Mouse (Mus musculus): ENCODE results near the gene Pcsk4.

DNA sequence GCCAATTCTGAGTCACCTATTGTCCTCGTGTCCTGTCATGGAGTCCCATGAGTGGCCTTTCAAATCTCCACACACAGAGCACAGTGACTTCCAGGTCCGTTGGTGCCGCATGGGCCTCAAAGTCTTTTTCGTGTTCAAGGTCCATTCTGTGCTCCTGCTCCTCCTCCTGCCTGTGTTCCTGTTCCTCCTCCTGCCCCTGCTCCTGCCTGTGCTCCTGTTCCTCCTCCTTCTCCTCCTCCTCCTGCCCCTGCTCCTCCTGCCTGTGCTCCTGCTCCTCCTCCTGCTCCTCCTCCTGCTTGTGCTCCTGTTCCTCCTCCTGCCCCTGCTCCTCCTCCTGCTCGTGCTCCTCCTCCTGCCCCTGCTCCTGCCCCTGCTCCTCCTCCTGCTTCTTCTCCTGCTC is 38.7 kb upstream of the Pcsk4 start:
- TF ChIP-seq CTCF (IDR thresholded peaks at IDR 0.05; ENCODE audit: control insufficient read depth, insufficient read depth, insufficient read length), result no peak
- TF ChIP-seq MYOD1 (IDR thresholded peaks at IDR 0.05; ENCODE audit: control insufficient read depth, insufficient read length, low read depth), result no peak
- no peak for TF ChIP-seq USF1 (IDR thresholded peaks at IDR 0.05; ENCODE audit: low read depth)
